Mouse (Mus musculus): ENCODE data around the gene Ptprn2. TPM values are rescaled to one million over a fixed set of nuclear protein-coding genes. Genes with fewer than 3 reads are reported as not detected.
"Not testable (repeated sequence)": the region's sequence is repeated elsewhere in the genome, so short reads cannot be mapped to it uniquely, and the experiment has no call there.

Ptprn2 gene
- total RNA-seq, 2 experiments from 2014 or later = not detected

- DNase-seq = no peak
Measured at GRCm38 (mm10) chr12:116515824-116516223, 30.3 kb downstream of the Ptprn2 start.

GRCm38 (mm10) chr12:116528861-116529260 lies 43.3 kb downstream of the Ptprn2 start:
- DNase-seq = no peak

GRCm38 (mm10) chr12:116533281-116533680 lies 47.8 kb downstream of the Ptprn2 start:
- DNase-seq = no peak

- no peak for DNase-seq
Measured at GRCm38 (mm10) chr12:116539305-116539704, 53.8 kb downstream of the Ptprn2 start.

GRCm38 (mm10) chr12:116540608-116541007 lies 55.1 kb downstream of the Ptprn2 start:
- DNase-seq = no peak

GRCm38 (mm10) chr12:116550031-116550430 lies 64.5 kb downstream of the Ptprn2 start:
- no peak for DNase-seq

GRCm38 (mm10) chr12:116551516-116551915 lies 66.0 kb downstream of the Ptprn2 start:
- DNase-seq = no peak

- DNase-seq = no peak
Measured at GRCm38 (mm10) chr12:116552306-116552705, 66.8 kb downstream of the Ptprn2 start.

GRCm38 (mm10) chr12:116553361-116553760 lies 67.8 kb downstream of the Ptprn2 start:
- no peak for DNase-seq

GRCm38 (mm10) chr12:116555964-116556363 lies 70.4 kb downstream of the Ptprn2 start:
- no peak for DNase-seq

GRCm38 (mm10) chr12:116564441-116564840 lies 78.9 kb downstream of the Ptprn2 start:
- no peak for DNase-seq

GRCm38 (mm10) chr12:116566672-116567071 lies 81.2 kb downstream of the Ptprn2 start:
- no peak for DNase-seq

GRCm38 (mm10) chr12:116567170-116567569 lies 81.7 kb downstream of the Ptprn2 start:
- DNase-seq = no peak

GRCm38 (mm10) chr12:116569568-116569967 lies 84.0 kb downstream of the Ptprn2 start:
- no peak for DNase-seq

- no peak for DNase-seq
Measured at GRCm38 (mm10) chr12:116574102-116574501, 88.6 kb downstream of the Ptprn2 start.

- DNase-seq = no peak
Measured at GRCm38 (mm10) chr12:116574720-116575119, 89.2 kb downstream of the Ptprn2 start.

GRCm38 (mm10) chr12:116577917-116578316 lies 92.4 kb downstream of the Ptprn2 start:
- DNase-seq = not testable (repeated sequence)

GRCm38 (mm10) chr12:116580827-116581544 lies 95.5 kb downstream of the Ptprn2 start:
- no peak for DNase-seq

- DNase-seq = no peak
Measured at GRCm38 (mm10) chr12:116581864-116582263, 96.3 kb downstream of the Ptprn2 start.

- no peak for DNase-seq
Measured at GRCm38 (mm10) chr12:116582829-116583228, 97.3 kb downstream of the Ptprn2 start.

- no peak for DNase-seq
Measured at GRCm38 (mm10) chr12:116585001-116585400, 99.5 kb downstream of the Ptprn2 start.

- no peak for DNase-seq
Measured at GRCm38 (mm10) chr12:116586167-116586566, 100.6 kb downstream of the Ptprn2 start.

- no peak for DNase-seq
Measured at GRCm38 (mm10) chr12:116587548-116587947, 102.0 kb downstream of the Ptprn2 start.

- DNase-seq = no peak
Measured at GRCm38 (mm10) chr12:116590076-116590475, 104.6 kb downstream of the Ptprn2 start.

Measured in gastrocnemius, postnatal 25 days (tissue).